Mouse (Mus musculus) ES-E14 (cell line): ENCODE measurements at regions not wholly inside any gene's neighbourhood (a gene's known extent, or its start where the extent isn't known, plus 50 kb on each side); places are given as distances from the start of the nearest gene placed in this dataset.

Source experiments
- DNase-seq: peaks from one replicate; pipeline ENCODE4 v3.0.0-alpha.2; 2013; ENCODE audit warnings: low read depth, low spot score
- H3K27ac ChIP-seq: 2 replicates; pipeline ENCODE4 v1.5.1; 2012; ENCODE audit warnings: low read depth, mild to moderate bottlenecking, low read length, moderate library complexity, mixed read lengths; ENCODE audit not compliant: poor library complexity, insufficient read depth, severe bottlenecking
- H3K36me3 ChIP-seq: 2 replicates; pipeline ENCODE4 v1.6.1; 2012; ENCODE audit warnings: mild to moderate bottlenecking, low read length, moderate library complexity, mixed read lengths; ENCODE audit not compliant: control insufficient read depth, poor library complexity, insufficient read depth, severe bottlenecking
- H3K4me1 ChIP-seq, 2 experiments: fragments of 150-350 bp in 1 of 2; sonication (generic) in 1 of 2; 2 replicates each; pipeline ENCODE4 v1.6.1; 2012; ENCODE audit warnings: low read length in 2 of 2, mild to moderate bottlenecking in 1 of 2, mixed read lengths in 1 of 2; ENCODE audit not compliant: control insufficient read depth in 2 of 2, insufficient read depth in 2 of 2, poor library complexity in 1 of 2
- H3K4me3 ChIP-seq, 2 experiments: fragments of 150-350 bp in 1 of 2; sonication (generic) in 1 of 2; 2 replicates each; pipeline ENCODE4 v1.5.1; 2012; ENCODE audit warnings: low read length in 2 of 2, low read depth in 1 of 2, mild to moderate bottlenecking in 1 of 2, mixed read lengths in 1 of 2; ENCODE audit not compliant: insufficient read depth in 1 of 2, poor library complexity in 1 of 2, severe bottlenecking in 1 of 2
- H3K9ac ChIP-seq: 2 replicates; pipeline ENCODE4 v1.6.1; 2012; ENCODE audit warnings: low read depth, mild to moderate bottlenecking, low read length, mixed read lengths; ENCODE audit not compliant: poor library complexity, insufficient read depth, severe bottlenecking
- H3K9me3 ChIP-seq: fragments of 150-350 bp; sonication (generic); 2 replicates; pipeline ENCODE4 v1.6.1; 2012; ENCODE audit warnings: low read depth, mild to moderate bottlenecking, low read length; ENCODE audit not compliant: control insufficient read depth, insufficient read depth
- CHD2 ChIP-seq: IDR thresholded peaks from 2 replicates; pipeline ENCODE4 v1.6.1; 2014; ENCODE audit warnings: mild to moderate bottlenecking, low read depth, low read length, inconsistent platforms
- ZC3H11A ChIP-seq: IDR thresholded peaks from 2 replicates; pipeline ENCODE4 v1.6.1; 2012; ENCODE audit warnings: low read depth, mild to moderate bottlenecking, inconsistent platforms, low read length, borderline replicate concordance
- ZNF384 ChIP-seq: IDR thresholded peaks from 2 replicates; pipeline ENCODE4 v1.6.1; 2012; ENCODE audit warnings: low read depth, low read length, inconsistent platforms
- in situ Hi-C, 2 experiments: fragments of 600-800 bp; cut with MboI; formaldehyde crosslinking; loops; one replicate each; pipeline ENCODE4 v1.15.1; 2025; ENCODE audit warnings: low sequenced_read_pairs in 2 of 2, inconsistent platforms in 1 of 2; ENCODE audit not compliant: unreplicated experiment in 2 of 2

DNA sequence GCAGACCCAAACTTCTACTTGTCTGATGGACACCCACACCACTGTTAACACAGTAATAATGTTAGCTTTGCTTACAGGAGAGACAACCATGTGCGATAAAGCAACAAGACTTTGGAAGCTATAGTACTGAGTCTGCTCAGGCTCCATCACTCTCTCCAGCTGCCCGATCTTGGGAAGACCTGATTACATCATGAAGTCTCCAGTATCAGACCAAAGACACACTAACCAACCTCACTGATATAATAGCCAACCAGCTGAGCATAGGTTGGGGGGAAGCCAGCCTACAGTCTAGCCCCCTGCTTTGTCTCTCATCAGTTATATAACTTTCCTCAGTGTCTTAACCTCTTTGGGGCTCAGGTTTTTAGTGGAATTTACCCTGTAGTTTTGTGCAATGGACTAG, 51.9 kb upstream of the Cdyl start:
- in situ Hi-C loops, result no loop called here
- H3K36me3 ChIP-seq, result no peaks in the 10 kb centered on the region
- no peak overlapping the region for H3K9ac ChIP-seq
- DNase-seq, result no peak
- H3K27ac ChIP-seq, result no peak overlapping the region
- no peaks in the 10 kb centered on the region for H3K4me1 ChIP-seq
- H3K9me3 ChIP-seq, result no peaks in the 10 kb centered on the region; the same call in 1 of the 2 replicates
- TF ChIP-seq CHD2 (no peak), ZC3H11A (no peak), ZNF384 (no peak)
- H3K4me3 ChIP-seq, result no peak overlapping the region
